Comparison of ENCODE assay signal across 24 mouse cellular contexts in genomic region chr9:30613003-30613552, GRCm38 (mm10).
DNase-seq lines count a peak whose midpoint lies in the region; ATAC-seq and TF ChIP-seq lines count a peak whose summit lies in the region.
"Had no signal": no experiment of that assay in that cellular context is flagged by ENCODE, and none has a peak within 500 bp of the region (broad histone marks: within the 10 kb centered on the region; RNA-seq: fewer than 3 reads in every experiment).

No protein-coding gene starts in this region.

- no peaks in the 10 kb centered on the region for H3K36me3 ChIP-seq in kidney, embryonic 14.5 days (ENCODE audit: control insufficient read depth, insufficient read depth, low read length)
- H3K36me3 ChIP-seq in lung, embryonic 15.5 days, result no peaks in the 10 kb centered on the region
- H3K36me3 ChIP-seq in kidney, embryonic 16.5 days (ENCODE audit: insufficient read depth, low read length), result no peaks in the 10 kb centered on the region
- H3K36me3 ChIP-seq: hindbrain, embryonic 12.5 days; intestine, embryonic 15.5 days; limb, embryonic 12.5 days; midbrain, embryonic 13.5 days had no signal

- no peaks in the 10 kb centered on the region for H3K27me3 ChIP-seq in kidney, embryonic 14.5 days (ENCODE audit: control insufficient read depth, insufficient read depth, low read length)
- H3K27me3 ChIP-seq in lung, embryonic 15.5 days, result no peaks in the 10 kb centered on the region
- H3K27me3 ChIP-seq in kidney, embryonic 16.5 days (ENCODE audit: insufficient read depth, low read length), result no peaks in the 10 kb centered on the region
- H3K27me3 ChIP-seq: hindbrain, embryonic 12.5 days; intestine, embryonic 15.5 days; limb, embryonic 12.5 days; megakaryocyte, embryonic 14.5 days; midbrain, embryonic 13.5 days had no signal

- no peak overlapping the region for H3K9ac ChIP-seq in kidney, embryonic 14.5 days (ENCODE audit: low read depth, low read length)
- no peak overlapping the region for H3K9ac ChIP-seq in lung, embryonic 15.5 days
- H3K9ac ChIP-seq in kidney, embryonic 16.5 days (replicated peaks; ENCODE audit: low read length), result no peak overlapping the region
- H3K9ac ChIP-seq: hindbrain, embryonic 12.5 days; intestine, embryonic 15.5 days; limb, embryonic 12.5 days; midbrain, embryonic 13.5 days had no signal

- H3K4me3 ChIP-seq in kidney, embryonic 14.5 days (ENCODE audit: low read length), result no peak overlapping the region
- no peak overlapping the region for H3K4me3 ChIP-seq in lung, embryonic 15.5 days
- no peak overlapping the region for H3K4me3 ChIP-seq in lung, adult 2 months (replicated peaks; ENCODE audit: extremely low read depth, low read depth, low read length)
- H3K4me3 ChIP-seq in kidney, embryonic 16.5 days (ENCODE audit: low read length), result no peak overlapping the region
- H3K4me3 ChIP-seq: erythroblast, embryonic 14.5 days; gastrocnemius, adult 2 months; hindbrain, embryonic 12.5 days; intestine, embryonic 15.5 days; left cerebral cortex, adult 2 months; limb, embryonic 12.5 days; megakaryocyte, embryonic 14.5 days; midbrain, embryonic 13.5 days had no signal

- 65% methylated on average over 5 of the region's 5 CpGs for WGBS in kidney, embryonic 14.5 days
- 53% methylated on average over 5 of the region's 5 CpGs for WGBS in lung, embryonic 15.5 days
- WGBS in lung, adult 2 months, result 64% methylated on average over 5 of the region's 5 CpGs
- WGBS in kidney, embryonic 16.5 days, result 60% methylated on average over 5 of the region's 5 CpGs

- peak overlapping the region; percentile 39; the same call in 1 of the 2 replicates for H3K27ac ChIP-seq in kidney, embryonic 14.5 days (ENCODE audit: low read depth, low read length)
- peak overlapping the region; percentile 37; the same call in 1 of the 2 replicates for H3K27ac ChIP-seq in lung, embryonic 15.5 days
- no peak overlapping the region; the same call in 1 of the 2 replicates for H3K27ac ChIP-seq in kidney, embryonic 16.5 days (ENCODE audit: low read length)
- H3K27ac ChIP-seq: gastrocnemius, adult 2 months; hindbrain, embryonic 12.5 days; hindbrain, postnatal 0 days; intestine, embryonic 15.5 days; left cerebral cortex, adult 2 months; limb, embryonic 12.5 days; midbrain, embryonic 13.5 days had no signal

- DNase-seq in kidney, adult 18-20 months, result no peak
- no peak for DNase-seq in lung, adult 2 months
- DNase-seq in kidney, postnatal 14 days, result peak; percentile 21
- no peak for DNase-seq in adrenal gland, postnatal 4 days (ENCODE audit: low spot score in 2 of 2)
- DNase-seq: adrenal gland, postnatal 14 days; cerebellum, adult 18-20 months; cerebellum, postnatal 14 days; gastrocnemius, postnatal 36 days; thymus, postnatal 4 days had no signal

- H3K4me1 ChIP-seq in kidney, embryonic 14.5 days (ENCODE audit: control insufficient read depth, insufficient read depth, low read length), result no peaks in the 10 kb centered on the region
- peaks cover 7% of the 10 kb centered on the region; the same call in 1 of the 2 replicates for H3K4me1 ChIP-seq in lung, embryonic 15.5 days
- no peaks in the 10 kb centered on the region for H3K4me1 ChIP-seq in lung, adult 2 months (ENCODE audit: control insufficient read depth, insufficient read depth, low read length)
- H3K4me1 ChIP-seq in kidney, embryonic 16.5 days (ENCODE audit: insufficient read depth, low read length), result no peaks in the 10 kb centered on the region
- H3K4me1 ChIP-seq: hindbrain, embryonic 12.5 days; limb, embryonic 12.5 days; megakaryocyte, embryonic 14.5 days had no signal

- H3K9me3 ChIP-seq in kidney, embryonic 14.5 days (ENCODE audit: control insufficient read depth, low read length), result no peaks in the 10 kb centered on the region
- no peaks in the 10 kb centered on the region for H3K9me3 ChIP-seq in lung, embryonic 15.5 days
- H3K9me3 ChIP-seq in kidney, embryonic 16.5 days (ENCODE audit: low read length), result no peaks in the 10 kb centered on the region
- H3K9me3 ChIP-seq: hindbrain, embryonic 12.5 days; intestine, embryonic 15.5 days; limb, embryonic 12.5 days; midbrain, embryonic 13.5 days had no signal

- no peak overlapping the region for H3K4me2 ChIP-seq in kidney, embryonic 14.5 days (replicated peaks; ENCODE audit: low read depth, low read length)
- H3K4me2 ChIP-seq in lung, embryonic 15.5 days, result no peak overlapping the region
- no peak overlapping the region for H3K4me2 ChIP-seq in kidney, embryonic 16.5 days (replicated peaks; ENCODE audit: low read depth, low read length)
- H3K4me2 ChIP-seq: heart, embryonic 11.5 days; hindbrain, embryonic 12.5 days; intestine, embryonic 15.5 days; limb, embryonic 12.5 days; liver, embryonic 11.5 days; midbrain, embryonic 13.5 days had no signal

- TF ChIP-seq CTCF in lung, adult 2 months (IDR thresholded peaks at IDR 0.05; ENCODE audit: insufficient read depth, low read length), result no peak

- ATAC-seq in kidney, embryonic 14.5 days (ENCODE audit: low FRiP score, low TSS enrichment), result no peak
- ATAC-seq in lung, embryonic 15.5 days (ENCODE audit: borderline replicate concordance, extremely low read depth, low FRiP score, low TSS enrichment), result peak; percentile 68; the same call in 1 of the 2 replicates
- peak; percentile 39; the same call in 1 of the 2 replicates for ATAC-seq in kidney, embryonic 16.5 days (ENCODE audit: low FRiP score, low TSS enrichment)
- ATAC-seq: CD4-positive, CD25-positive, alpha-beta regulatory T cell, adult 4 months; hindbrain, postnatal 0 days; intestine, embryonic 15.5 days had no signal

- no peak for TF ChIP-seq POLR2A in lung, adult 2 months (IDR thresholded peaks at IDR 0.05; ENCODE audit: borderline replicate concordance, extremely low read depth, low read depth, low read length)
